Mouse (Mus musculus): ENCODE results near the gene Pou6f1. TPM values are rescaled to one million over a fixed set of nuclear protein-coding genes. Genes with fewer than 3 reads are reported as not detected.
A peak's percentile ranks its signal among the peaks of the same experiment; 100 is the strongest.

The Pou6f1 gene
- 4.0 and 5.2 TPM in 2 replicates for polyA plus RNA-seq (2015; fragmentation: Nextera tagmentation; extraction: Ambion mirVana)

DNA sequence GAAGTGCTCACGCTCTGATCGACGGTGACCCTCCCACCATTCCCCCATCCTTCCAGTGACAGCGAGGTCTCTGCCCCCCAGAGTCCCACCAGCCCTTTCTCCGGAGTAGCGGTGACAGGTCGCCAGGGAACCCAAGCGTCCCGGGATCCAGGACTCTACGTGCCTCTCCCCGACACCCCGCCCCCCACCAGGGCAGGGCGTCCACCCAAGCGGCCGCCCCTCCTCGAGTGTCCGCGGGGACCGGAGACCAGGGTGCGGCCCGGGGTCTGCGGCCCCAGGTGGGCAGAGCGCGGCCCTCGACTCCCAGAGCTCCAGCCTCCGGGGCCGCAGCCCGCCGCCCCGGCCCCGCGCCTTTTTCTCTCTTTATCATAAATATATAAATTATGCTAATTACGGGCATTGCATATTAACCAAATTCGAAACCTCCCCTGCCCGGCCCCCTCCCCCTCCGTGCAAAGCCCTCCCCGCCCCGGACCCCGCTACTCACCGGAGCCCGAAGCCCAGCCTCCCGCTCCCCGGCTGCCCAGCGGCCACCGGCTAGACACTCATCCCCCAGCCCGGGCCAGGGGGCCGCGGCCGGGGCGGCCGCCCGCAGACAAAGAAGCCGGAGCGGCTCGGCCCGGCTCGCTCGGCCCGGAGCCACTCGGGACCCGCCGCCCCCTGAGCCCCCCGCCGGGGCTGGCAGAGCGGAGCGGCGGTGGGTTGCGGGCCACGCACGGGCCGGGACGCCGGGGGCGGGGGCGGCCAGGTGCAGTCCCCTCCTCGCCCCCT is at the start of gene Pou6f1:
Gene Pou6f1 (minus strand): TSS at position 709 of the 771 bp plus-strand sequence.
- H3K4me1 ChIP-seq (replicated peaks; ENCODE audit: control insufficient read depth, insufficient read depth, low read length) = peaks cover 6% of the 10 kb centered on the region
- H3K27ac ChIP-seq (ENCODE audit: low read length) = peak within 1 kb of the TSS; percentile 63
- peak within 1 kb of the TSS; percentile 78 for H3K4me3 ChIP-seq (ENCODE audit: low read length)
- H3K4me2 ChIP-seq (ENCODE audit: low read depth, low read length) = peak within 1 kb of the TSS; percentile 98
- H3K27me3 ChIP-seq (ENCODE audit: control insufficient read depth, insufficient read depth, low read depth, low read length) = peaks cover 15% of the 10 kb centered on the region
- H3K9ac ChIP-seq (ENCODE audit: low read length) = peak within 1 kb of the TSS; percentile 87
- WGBS = under 1% methylated on average over 74 of the region's 76 CpGs
- no peaks in the 10 kb centered on the region for H3K9me3 ChIP-seq (ENCODE audit: control insufficient read depth, low read length)
- ATAC-seq (ENCODE audit: low read depth) = peak; percentile 60
- no peaks in the 10 kb centered on the region for H3K36me3 ChIP-seq (ENCODE audit: control insufficient read depth, insufficient read depth, low read length)

DNA sequence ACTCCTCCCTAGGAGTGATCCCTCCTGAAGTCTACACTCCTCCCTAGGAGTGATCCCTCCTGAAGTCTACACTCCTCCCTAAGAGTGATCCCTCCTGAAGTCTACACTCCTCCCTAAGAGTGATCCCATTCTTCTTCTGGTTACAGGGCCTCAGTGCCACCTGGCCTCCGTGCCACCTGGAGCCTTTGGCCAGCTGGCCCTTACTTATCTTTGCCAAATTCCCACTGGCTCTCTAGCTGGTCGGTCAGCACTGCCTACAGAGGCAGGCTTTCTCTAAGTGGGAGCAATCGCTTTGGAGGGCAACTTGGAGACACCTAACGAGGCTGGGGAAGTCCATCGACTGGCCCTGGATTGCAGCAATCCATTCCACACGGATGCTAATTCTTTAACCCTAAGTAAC is 46.4 kb upstream of the Pou6f1 start:
- Histone ChIP-seq H3K27ac (ENCODE audit: low read length) (no peak overlapping the region), H3K4me2 (ENCODE audit: low read depth, low read length) (no peak overlapping the region), H3K9ac (ENCODE audit: low read length) (no peak overlapping the region), H3K27me3 (ENCODE audit: control insufficient read depth, insufficient read depth, low read depth, low read length) (no peaks in the 10 kb centered on the region; the same call in 1 of the 2 replicates), H3K9me3 (ENCODE audit: control insufficient read depth, low read length) (no peaks in the 10 kb centered on the region), H3K4me3 (ENCODE audit: low read length) (no peak overlapping the region), H3K36me3 (ENCODE audit: control insufficient read depth, insufficient read depth, low read length) (no peaks in the 10 kb centered on the region), H3K4me1 (replicated peaks; ENCODE audit: control insufficient read depth, insufficient read depth, low read length) (no peaks in the 10 kb centered on the region)
- WGBS = 66% methylated on average over 6 of the region's 6 CpGs
- ATAC-seq (ENCODE audit: low read depth) = no peak

DNA sequence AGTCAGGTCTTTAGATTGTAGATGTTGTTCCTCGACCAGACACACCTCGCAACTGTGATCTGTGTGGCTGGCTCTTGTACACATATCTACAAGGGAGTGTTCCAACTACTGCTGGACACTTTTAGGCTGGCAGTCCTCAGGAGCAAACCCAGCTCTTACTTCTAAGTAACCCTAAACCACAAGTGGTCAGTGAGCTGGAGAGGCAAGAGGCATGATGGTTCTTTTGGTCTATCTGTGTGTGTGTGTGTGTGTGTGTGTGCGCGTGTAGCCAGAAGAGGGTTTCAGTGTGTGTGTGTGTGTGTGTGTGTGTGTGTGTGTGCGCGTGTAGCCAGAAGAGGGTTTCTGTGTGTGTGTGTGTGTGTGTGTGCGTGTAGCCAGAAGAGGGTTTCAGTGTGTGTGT is 42.7 kb upstream of the Pou6f1 start:
- Histone ChIP-seq H3K9me3 (ENCODE audit: control insufficient read depth, low read length) (no peaks in the 10 kb centered on the region), H3K36me3 (ENCODE audit: control insufficient read depth, insufficient read depth, low read length) (no peaks in the 10 kb centered on the region), H3K27me3 (ENCODE audit: control insufficient read depth, insufficient read depth, low read depth, low read length) (peaks cover 11% of the 10 kb centered on the region), H3K4me3 (ENCODE audit: low read length) (no peak overlapping the region), H3K27ac (ENCODE audit: low read length) (no peak overlapping the region), H3K9ac (ENCODE audit: low read length) (no peak overlapping the region), H3K4me1 (replicated peaks; ENCODE audit: control insufficient read depth, insufficient read depth, low read length) (no peaks in the 10 kb centered on the region), H3K4me2 (ENCODE audit: low read depth, low read length) (no peak overlapping the region)
- WGBS = 92% methylated on average over 7 of the region's 7 CpGs
- no peak for ATAC-seq (ENCODE audit: low read depth)

DNA sequence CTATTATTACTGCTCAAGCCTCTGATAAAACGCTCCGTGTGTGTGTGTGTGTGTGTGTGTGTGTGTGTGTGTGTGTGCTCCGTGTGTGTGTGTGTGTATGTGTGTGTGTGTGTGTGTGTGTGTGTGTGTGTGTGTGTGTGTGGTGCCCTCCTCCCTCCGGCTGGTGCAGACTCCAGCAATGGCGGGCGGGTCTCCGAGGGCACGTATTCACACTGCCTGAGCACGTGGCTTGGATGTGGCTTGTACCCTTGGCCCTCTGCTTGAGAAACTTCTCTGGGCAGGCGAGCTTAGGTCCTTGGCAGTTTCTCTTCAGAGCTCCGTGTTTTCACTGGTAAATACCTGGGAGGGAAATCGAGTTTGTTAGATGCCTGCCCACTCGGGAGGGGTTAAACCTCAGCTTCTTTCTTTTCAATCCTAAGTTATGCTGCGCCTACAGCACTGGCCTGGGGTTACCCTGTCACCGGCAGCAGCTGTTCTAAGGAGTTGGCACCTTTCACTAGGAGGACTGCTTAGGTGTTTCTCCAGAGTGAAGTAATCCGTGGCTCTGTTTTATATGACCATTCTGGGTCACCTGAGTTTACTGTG is 41.5 kb upstream of the Pou6f1 start:
- H3K4me3 ChIP-seq (ENCODE audit: low read length) = no peak overlapping the region
- peaks cover 21% of the 10 kb centered on the region for H3K27me3 ChIP-seq (ENCODE audit: control insufficient read depth, insufficient read depth, low read depth, low read length)
- 55% methylated on average over 16 of the region's 16 CpGs for WGBS
- H3K36me3 ChIP-seq (ENCODE audit: control insufficient read depth, insufficient read depth, low read length) = no peaks in the 10 kb centered on the region
- no peak overlapping the region for H3K27ac ChIP-seq (ENCODE audit: low read length)
- H3K9ac ChIP-seq (ENCODE audit: low read length) = no peak overlapping the region
- ATAC-seq (ENCODE audit: low read depth) = no peak
- H3K9me3 ChIP-seq (ENCODE audit: control insufficient read depth, low read length) = no peaks in the 10 kb centered on the region
- H3K4me2 ChIP-seq (ENCODE audit: low read depth, low read length) = no peak overlapping the region
- peaks cover 5% of the 10 kb centered on the region; the same call in 1 of the 2 replicates for H3K4me1 ChIP-seq (replicated peaks; ENCODE audit: control insufficient read depth, insufficient read depth, low read length)

DNA sequence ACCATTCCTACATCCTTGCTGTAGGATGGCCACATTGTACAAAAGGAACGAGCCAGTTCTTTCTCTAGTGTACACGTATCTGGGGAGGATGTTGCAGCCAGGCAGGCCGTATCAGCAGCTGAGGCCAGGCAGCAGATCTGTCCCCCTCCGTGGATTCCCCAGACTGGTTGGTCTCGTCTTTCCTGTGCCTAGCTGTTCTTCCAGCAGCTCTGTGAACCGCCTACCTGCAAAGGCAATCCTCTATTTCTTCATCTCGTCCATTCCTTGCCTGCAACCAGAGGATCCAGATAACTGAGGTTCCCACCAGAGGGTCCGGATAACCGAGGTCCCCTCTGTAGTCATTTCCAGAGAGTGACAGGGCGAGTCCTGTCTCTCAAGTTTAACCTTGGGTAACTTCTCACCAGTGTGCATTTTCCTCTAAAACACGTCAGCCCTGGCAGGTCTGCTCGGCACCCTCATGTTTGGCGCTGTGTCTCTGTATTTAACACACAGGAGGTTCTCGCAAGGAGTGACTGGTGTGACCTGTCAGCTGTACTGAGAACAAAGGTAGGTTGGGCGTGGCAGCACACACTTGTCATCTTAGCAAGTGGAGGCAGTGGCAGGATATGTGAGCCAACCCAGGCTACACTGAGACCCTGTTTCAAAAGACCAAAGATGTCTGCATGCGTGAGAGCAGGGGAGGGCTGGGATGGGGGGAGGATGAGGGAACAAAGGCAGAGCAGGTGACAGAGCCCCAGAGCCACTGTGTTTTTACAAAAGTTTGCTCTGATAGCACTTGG is 40.4 kb upstream of the Pou6f1 start:
- peaks cover 16% of the 10 kb centered on the region; the same call in 1 of the 2 replicates for H3K4me1 ChIP-seq (replicated peaks; ENCODE audit: control insufficient read depth, insufficient read depth, low read length)
- H3K9ac ChIP-seq (ENCODE audit: low read length) = no peak overlapping the region
- H3K27ac ChIP-seq (ENCODE audit: low read length) = no peak overlapping the region
- 53% methylated on average over 16 of the region's 16 CpGs for WGBS
- peaks cover 33% of the 10 kb centered on the region for H3K27me3 ChIP-seq (ENCODE audit: control insufficient read depth, insufficient read depth, low read depth, low read length)
- no peak overlapping the region for H3K4me3 ChIP-seq (ENCODE audit: low read length)
- H3K36me3 ChIP-seq (ENCODE audit: control insufficient read depth, insufficient read depth, low read length) = no peaks in the 10 kb centered on the region
- ATAC-seq (ENCODE audit: low read depth) = no peak
- no peaks in the 10 kb centered on the region for H3K9me3 ChIP-seq (ENCODE audit: control insufficient read depth, low read length)
- no peak overlapping the region for H3K4me2 ChIP-seq (ENCODE audit: low read depth, low read length)

DNA sequence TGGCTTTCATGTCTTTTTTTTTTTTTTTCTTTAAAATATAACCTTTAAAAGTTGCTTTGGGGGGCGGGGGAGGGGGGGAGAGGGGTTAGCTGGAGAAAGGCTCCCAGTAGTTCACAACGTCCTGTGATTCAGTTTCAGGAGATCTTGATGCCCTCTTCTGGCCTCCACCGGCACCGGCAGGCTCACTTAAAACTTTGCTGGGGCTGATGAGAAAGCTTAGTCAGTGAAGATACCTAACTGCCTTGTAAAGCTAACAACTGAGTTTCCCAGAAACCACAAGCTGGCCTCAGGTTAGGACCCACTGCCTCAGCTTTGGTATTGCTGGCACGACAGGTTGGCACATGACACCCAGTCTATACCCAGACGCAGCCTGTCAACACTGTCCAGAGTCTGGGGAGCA is 37.9 kb upstream of the Pou6f1 start:
- H3K27ac ChIP-seq (ENCODE audit: low read length) = peak overlapping the region; percentile 10; the same call in 1 of the 2 replicates
- no peaks in the 10 kb centered on the region for H3K36me3 ChIP-seq (ENCODE audit: control insufficient read depth, insufficient read depth, low read length)
- no peaks in the 10 kb centered on the region for H3K9me3 ChIP-seq (ENCODE audit: control insufficient read depth, low read length)
- peaks cover 16% of the 10 kb centered on the region; the same call in 1 of the 2 replicates for H3K4me1 ChIP-seq (replicated peaks; ENCODE audit: control insufficient read depth, insufficient read depth, low read length)
- no peak overlapping the region for H3K9ac ChIP-seq (ENCODE audit: low read length)
- H3K4me3 ChIP-seq (ENCODE audit: low read length) = no peak overlapping the region; the same call in 1 of the 2 replicates
- ATAC-seq (ENCODE audit: low read depth) = no peak
- 16% methylated on average over 6 of the region's 6 CpGs for WGBS
- H3K4me2 ChIP-seq (ENCODE audit: low read depth, low read length) = peak overlapping the region; percentile 91; the same call in 1 of the 2 replicates
- H3K27me3 ChIP-seq (ENCODE audit: control insufficient read depth, insufficient read depth, low read depth, low read length) = peaks cover 38% of the 10 kb centered on the region

DNA sequence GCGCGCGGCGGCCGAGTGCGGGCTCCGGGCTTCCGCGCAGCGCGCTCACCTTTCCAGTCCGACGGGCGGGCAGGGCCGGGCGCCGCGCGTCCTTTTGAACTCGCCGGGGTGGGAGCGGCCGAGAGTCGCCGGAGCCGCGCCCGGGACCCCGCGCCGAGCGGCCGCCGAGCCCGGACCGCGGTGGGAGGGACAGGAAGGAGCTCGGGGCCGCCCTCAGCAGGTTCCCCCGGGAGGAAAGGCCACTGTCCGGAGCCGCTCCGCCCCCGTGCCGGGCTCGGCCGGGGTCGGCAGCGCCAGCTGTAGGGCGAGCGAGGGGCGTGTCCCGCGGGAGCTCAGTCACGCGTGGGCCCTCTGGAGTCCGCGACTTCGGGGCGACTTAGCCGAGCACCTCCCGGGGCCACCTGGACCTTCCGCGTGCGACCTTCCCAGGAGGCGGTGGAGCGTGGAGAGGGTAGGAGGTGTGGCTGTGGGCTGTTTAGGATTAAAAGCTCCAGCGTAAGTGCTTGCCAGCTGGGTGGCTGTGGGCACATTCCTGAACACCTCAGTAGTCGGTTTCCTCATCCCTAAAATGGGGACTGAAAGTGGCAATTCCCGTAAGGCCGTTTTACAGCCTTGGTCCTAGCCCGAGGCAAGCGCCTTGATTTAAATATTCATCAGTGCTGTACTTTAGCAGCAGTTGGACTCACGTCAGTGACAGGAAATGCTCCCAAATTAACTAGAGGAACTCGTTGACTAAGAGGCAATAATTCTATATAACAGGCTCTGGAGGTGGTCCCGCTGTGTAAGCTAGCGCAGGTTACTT is 37.1 kb upstream of the Pou6f1 start, which contains the start of gene Smagp:
Gene Smagp (minus strand): TSS at position 241 of the 802 bp plus-strand sequence.
- WGBS = under 1% methylated on average over 77 of the region's 77 CpGs
- Histone ChIP-seq H3K9me3 (ENCODE audit: control insufficient read depth, low read length) (no peaks in the 10 kb centered on the region), H3K27ac (ENCODE audit: low read length) (peak within 1 kb of the TSS; percentile 10; the same call in 1 of the 2 replicates), H3K27me3 (ENCODE audit: control insufficient read depth, insufficient read depth, low read depth, low read length) (peaks cover 38% of the 10 kb centered on the region), H3K4me3 (ENCODE audit: low read length) (peak within 1 kb of the TSS; percentile 67), H3K4me2 (ENCODE audit: low read depth, low read length) (peak within 1 kb of the TSS; percentile 91), H3K9ac (ENCODE audit: low read length) (peak within 1 kb of the TSS; percentile 66), H3K36me3 (ENCODE audit: control insufficient read depth, insufficient read depth, low read length) (no peaks in the 10 kb centered on the region), H3K4me1 (replicated peaks; ENCODE audit: control insufficient read depth, insufficient read depth, low read length) (peaks cover 18% of the 10 kb centered on the region; the same call in 1 of the 2 replicates)
- ATAC-seq (ENCODE audit: low read depth) = peak; percentile 74

DNA sequence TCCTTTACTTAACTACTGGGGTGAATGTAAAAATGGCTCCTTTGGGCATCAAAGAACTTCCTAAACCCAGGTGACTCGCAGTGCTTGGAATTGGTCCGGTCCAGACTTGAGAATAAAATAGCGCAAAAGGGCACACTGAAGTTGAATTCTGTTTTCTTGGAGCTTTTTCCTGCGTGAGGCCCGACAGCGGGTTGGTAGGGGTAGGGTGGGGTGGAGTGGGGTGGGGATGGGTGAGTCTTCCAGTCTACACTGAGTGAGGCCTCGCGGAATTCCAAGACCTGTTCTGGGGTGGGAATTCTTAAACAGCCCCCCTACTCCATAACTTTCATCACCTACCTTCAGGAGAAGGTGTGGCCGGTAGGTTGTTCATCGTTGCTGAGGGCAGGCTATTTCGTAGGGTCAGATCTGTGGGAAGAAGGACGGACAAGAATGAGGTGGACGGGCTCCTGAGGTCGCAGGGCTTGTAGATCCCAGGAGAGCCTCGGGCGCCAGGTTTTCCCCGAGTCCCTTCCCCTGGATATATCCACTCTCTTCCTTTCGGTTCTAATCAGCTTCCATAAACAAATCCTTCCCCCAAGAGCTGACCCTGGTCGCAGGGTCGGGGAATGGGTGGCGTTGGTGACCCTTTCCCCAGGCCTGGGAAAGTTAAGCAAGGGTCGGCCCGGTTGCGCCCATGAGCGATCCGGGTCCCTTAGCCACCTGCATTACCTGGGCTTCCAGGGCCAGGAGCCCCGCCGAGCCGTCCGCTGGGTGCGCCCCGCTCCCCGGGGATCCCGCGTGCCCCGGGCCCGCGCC is 36.3 kb upstream of the Pou6f1 start:
- Histone ChIP-seq H3K4me1 (replicated peaks; ENCODE audit: control insufficient read depth, insufficient read depth, low read length) (peaks cover 18% of the 10 kb centered on the region; the same call in 1 of the 2 replicates), H3K27ac (ENCODE audit: low read length) (no peak overlapping the region), H3K36me3 (ENCODE audit: control insufficient read depth, insufficient read depth, low read length) (no peaks in the 10 kb centered on the region), H3K9me3 (ENCODE audit: control insufficient read depth, low read length) (no peaks in the 10 kb centered on the region), H3K27me3 (ENCODE audit: control insufficient read depth, insufficient read depth, low read depth, low read length) (peaks cover 38% of the 10 kb centered on the region), H3K4me2 (ENCODE audit: low read depth, low read length) (peak overlapping the region; percentile 91), H3K9ac (ENCODE audit: low read length) (peak overlapping the region; percentile 66), H3K4me3 (ENCODE audit: low read length) (peak overlapping the region; percentile 67)
- ATAC-seq (ENCODE audit: low read depth) = no peak
- 5% methylated on average over 37 of the region's 38 CpGs for WGBS

All from lung, embryonic 16.5 days (tissue).